Mouse (Mus musculus) gastrocnemius, adult 8-10 months (tissue): ENCODE measurements at regions not wholly inside any gene's neighbourhood (a gene's known extent, or its start where the extent isn't known, plus 50 kb on each side); places are given as distances from the start of the nearest gene placed in this dataset.

Experiments used
- DNase-seq, 2 experiments: peaks; one replicate each; pipeline ENCODE4 v3.0.0; 2022; ENCODE audit warnings: low spot score in 2 of 2

DNA sequence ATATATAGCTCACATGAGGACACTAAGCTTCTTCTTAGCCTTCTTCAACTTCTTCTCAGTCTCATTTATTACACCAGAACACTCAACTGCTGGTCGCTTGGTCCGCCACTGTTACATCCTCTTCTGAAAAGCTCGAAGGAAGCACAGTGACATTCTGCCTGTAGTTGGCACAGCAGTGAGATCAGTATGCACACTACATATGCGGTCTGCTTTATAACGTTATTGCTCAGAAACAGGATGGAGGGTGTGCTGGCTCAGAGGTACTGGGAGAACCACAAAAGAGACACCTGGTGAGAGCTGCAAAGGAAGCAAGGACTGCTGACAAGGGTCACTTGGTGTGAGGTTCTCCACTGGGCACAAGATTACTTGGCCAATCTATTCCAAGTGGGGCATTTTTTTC is 179.5 kb downstream of the Ets1 start:
- DNase-seq, result no peak

- peak; percentile 41 to 58 for DNase-seq
Measured at GRCm38 (mm10) chr9:32816649-32817425, 180.8 kb downstream of the Ets1 start.

GRCm38 (mm10) chr9:32817442-32818358 is 181.7 kb downstream of the Ets1 start:
- DNase-seq, result no peak

- DNase-seq, result no peak
Measured at GRCm38 (mm10) chr9:32823439-32824133, 187.6 kb downstream of the Ets1 start.

- no peak for DNase-seq
Measured at GRCm38 (mm10) chr9:32824134-32824531, 188.1 kb downstream of the Ets1 start.

DNA sequence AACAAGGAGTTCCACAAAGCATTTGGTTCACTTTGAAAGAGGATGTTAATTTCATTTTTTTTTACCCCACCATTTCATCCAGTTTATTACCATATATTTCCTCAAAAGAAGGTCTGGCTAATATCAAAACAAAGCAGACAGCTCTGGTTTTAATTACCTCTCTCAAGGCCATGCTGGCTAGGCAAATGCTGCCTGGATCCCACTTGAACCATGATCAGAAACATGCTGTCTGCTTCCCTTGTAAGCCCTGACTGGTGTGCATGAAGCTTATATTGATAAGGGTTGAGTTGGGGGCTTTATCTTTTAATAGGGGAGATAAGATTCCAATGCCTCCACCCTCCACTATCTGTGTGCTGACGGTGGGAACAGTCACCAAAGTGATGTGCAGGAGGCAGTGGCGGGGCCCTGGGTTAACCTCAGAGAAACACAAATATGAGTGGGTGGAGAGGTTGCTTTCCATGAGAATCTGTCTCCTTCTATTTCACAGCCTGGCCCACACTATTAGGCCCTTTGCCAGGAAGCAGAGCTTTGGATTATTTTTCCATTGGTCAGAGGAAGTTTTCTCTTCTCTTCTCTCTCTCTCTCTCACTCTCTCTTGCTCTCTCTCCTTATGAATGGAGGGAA is 194.4 kb downstream of the Ets1 start:
- DNase-seq, result no peak

GRCm38 (mm10) chr9:32833373-32833772 is 197.4 kb downstream of the Ets1 start:
- no peak for DNase-seq

DNA sequence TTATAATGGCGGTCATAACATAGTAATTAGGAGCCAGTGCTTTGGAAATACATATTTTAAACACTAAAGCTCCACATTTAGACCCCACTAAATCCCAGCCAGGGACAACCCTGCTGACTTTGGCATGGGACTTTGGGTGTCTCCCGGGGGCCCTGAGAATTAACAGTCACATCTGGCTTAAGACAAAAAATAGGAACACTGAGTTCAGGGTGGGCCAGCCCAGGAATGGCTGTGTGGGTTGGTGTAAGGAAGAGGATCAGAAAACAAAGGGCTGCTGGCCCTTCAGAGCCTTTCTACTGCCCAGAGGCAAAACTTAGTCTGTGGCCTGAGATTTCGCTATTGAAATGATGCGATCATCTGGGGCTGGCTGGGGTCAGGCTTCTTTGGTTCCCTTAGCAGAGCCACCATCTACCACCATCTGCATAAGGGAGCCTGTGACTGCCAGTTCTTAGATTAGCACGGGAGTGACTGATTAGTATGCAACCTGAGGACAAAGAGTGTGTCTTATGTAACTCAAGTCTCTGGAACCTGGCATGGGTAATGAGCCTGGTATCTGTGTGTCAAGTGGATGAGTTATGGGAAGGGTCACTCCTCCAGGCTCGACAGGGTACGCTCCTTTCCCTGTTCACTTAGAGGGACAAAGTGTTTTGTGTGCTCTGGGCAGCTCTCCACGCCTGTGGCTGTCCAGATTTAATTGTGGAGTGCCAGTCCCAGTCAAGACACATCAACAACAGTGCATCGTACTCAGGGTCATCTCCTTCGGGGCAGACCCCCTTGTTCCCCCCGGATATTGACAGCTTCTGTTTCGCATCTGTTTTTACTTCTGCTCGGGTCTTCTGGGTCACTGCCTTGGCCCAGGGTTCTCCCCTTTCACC is 199.0 kb downstream of the Ets1 start:
- peak in 1 of 2 experiments; percentile 3 for DNase-seq

DNA sequence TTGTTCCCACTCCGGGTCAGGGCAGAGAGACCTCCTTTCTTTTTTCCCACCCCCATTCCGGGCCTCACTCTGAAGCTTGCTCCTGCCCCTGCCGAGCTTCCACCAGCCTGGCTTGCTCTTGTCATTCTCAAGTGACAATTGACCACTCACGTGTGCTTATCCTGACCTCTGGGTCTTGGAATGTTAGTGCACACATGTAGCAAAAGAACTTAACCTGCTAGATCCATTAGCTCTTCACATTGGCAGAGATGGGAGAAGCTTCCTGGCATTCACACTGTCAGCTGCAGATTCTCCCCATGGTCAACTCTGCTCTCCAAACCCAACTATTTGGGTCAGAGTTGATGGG is 199.6 kb downstream of the Ets1 start:
- DNase-seq, result no peak

GRCm38 (mm10) chr9:32836371-32836770 is 200.3 kb downstream of the Ets1 start:
- DNase-seq, result no peak

DNA sequence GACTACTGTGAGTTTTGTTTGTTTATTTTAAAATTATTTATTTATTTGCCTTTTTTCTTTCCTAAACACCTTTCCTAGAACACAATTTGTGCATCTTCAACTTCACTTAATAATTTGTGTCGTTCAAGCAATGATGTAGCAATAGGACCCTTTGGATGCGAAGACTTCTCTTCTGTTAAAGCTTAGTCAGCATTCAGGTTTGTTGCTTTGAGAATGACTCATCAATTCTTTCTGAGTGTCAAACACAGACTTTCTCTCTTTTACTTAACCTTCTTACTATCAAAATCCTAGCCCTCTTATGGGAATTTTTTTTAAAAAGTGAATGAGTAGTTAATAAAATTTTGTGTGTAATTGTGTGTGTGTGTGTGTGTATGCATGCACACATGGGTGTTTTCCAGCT is 211.3 kb downstream of the Ets1 start:
- DNase-seq, result no peak

- DNase-seq, result no peak
Measured at GRCm38 (mm10) chr9:32852282-32852681, 216.3 kb downstream of the Ets1 start.

DNA sequence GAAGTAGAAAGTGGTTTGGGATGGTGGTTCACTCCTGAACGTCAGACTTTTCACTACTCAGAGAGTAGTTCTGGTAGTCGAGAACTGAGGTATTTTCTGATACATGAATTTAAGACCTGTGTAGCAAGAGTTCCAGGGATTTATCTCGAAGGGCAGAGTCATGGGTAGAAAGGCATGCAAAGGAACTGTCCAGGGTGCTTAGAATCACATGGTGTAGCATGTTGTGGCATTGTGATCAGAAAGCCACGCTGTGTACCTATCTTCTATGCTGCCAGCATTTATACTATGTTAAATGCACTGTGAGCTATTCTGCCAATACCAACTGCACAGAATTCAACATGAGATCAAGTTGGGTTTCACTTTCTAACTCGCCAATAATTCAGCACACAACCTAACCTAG is 227.3 kb downstream of the Ets1 start:
- DNase-seq, result no peak

DNA sequence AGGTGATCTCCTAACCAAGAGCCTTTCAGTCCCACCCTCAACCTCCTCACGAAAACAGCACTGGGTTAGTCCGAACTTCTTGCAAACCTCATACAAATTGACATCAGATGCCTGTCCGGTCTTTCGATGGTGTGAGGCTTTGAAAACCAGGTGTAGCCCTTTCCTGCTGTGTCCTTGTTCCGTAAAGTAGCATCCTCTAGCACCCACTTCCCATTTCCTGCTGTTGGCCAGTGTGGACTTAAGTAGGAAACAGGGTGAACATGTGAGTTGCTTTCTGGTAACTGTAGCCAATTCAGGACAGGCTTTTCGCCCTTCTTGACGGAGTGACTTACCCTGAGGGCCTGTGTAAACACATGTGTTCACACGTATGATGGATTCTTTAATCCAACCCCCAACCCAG is 232.9 kb downstream of the Ets1 start:
- DNase-seq, result no peak

DNA sequence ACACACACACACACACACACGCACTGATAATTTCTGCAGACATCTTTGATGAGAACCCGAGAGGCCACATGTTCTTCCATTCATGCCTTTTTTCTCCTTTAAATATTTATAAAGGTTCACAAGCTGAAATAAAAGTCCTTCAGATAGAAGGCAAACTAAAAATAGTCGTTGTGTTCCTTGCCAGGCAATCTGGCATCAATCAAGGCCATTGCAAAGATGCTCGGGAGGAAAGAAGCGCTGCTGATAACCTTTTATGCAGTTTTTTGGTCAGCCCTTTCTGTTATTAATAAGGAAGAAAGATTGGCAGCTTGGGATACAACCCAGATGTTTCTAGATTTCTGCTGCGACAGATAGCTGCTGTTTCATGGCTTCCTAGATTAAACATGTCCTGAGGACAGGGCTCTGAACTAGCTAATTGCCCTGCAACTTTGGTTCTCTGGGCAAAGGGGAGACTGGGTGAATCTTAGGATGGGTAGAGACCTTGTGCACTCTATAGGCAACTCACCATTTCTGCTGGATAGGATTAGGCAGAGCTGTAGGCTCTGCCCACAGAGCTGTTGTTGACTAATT is 238.4 kb downstream of the Ets1 start:
- DNase-seq, result no peak

DNA sequence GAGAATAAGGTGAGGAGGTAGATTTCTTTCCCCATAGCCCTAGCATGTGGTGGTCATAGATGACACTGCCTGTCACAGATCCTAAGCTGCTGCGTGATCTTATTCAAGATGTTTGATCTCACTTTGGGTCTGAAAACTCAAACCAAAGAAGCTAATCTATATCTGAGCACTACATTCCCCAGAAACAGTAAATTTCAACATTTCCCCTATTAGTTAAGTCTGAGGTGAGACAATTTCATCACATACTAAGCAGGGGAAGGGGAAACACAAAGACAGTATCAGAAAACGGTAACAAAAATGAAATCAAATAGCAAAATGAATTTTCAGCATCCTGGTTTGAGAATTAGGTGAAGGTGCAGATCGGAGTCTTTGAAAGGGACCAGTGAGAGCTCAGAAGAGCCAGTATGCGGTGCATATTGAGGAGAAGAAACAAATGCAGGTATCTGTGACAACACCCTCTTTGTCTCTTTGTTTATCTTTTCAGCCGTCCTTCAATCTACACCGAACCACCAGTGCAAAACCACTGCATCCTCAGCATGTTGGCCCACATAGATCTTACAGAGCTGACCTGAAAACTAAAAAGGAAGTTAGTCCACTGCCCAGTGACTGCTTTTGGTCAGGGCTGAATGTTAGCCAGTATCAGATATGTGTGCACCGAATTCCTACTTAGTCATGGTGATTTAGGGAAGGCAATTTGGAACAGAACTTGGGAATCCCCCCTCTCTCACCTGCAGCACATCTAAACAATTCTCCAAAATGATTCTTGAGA is 247.0 kb downstream of the Ets1 start:
- no peak for DNase-seq

GRCm38 (mm10) chr9:32886008-32886650 is 250.1 kb downstream of the Ets1 start:
- peak in 1 of 2 experiments; percentile 8 for DNase-seq

GRCm38 (mm10) chr9:32899801-32900200 is 263.8 kb downstream of the Ets1 start:
- DNase-seq, result no peak

DNA sequence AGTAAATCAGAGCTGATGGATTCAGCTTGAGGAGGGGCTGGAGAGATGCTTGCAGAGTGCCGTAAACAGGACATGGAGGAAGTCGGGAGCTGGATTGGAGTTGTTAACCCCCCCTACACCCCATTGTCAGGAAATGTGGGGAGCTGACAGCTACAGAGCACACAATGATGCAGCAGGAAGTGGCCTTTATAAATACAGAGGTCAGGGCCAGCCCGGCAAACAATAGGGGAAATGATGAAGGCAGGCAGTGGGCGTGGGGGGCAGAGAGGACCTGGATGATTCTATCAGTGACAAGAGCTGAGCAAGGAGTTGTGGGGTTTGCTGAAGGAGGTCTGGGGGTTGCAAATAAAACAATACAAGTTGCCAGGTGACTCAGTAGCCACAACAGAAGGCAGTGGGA is 265.3 kb downstream of the Ets1 start:
- DNase-seq, result peak in 1 of 2 experiments; percentile 12
